Mouse (Mus musculus): ENCODE results near the gene Atp1b1.
A peak's percentile ranks its signal among the peaks of the same experiment; 100 is the strongest.

Gene Atp1b1

GRCm38 (mm10) chr1:164467406-164467805 is 9.3 kb upstream of the Atp1b1 start:
- DNase-seq (ENCODE audit: low read depth, low spot score) = no peak

- DNase-seq (ENCODE audit: low read depth, low spot score) = no peak
Observed at GRCm38 (mm10) chr1:164461726-164462125, 3.6 kb upstream of the Atp1b1 start.

- no peak for DNase-seq (ENCODE audit: low read depth, low spot score)
Observed at GRCm38 (mm10) chr1:164460921-164461697, 3.0 kb upstream of the Atp1b1 start.

GRCm38 (mm10) chr1:164459127-164459905 is 1.2 kb upstream of the Atp1b1 start:
- DNase-seq (ENCODE audit: low read depth, low spot score) = no peak

GRCm38 (mm10) chr1:164458621-164459051 is 481 bp upstream of the Atp1b1 start:
- DNase-seq (ENCODE audit: low read depth, low spot score) = no peak

GRCm38 (mm10) chr1:164457531-164458244 is 467 bp downstream of the Atp1b1 start:
- peak; percentile 49 for DNase-seq (ENCODE audit: low read depth, low spot score)

GRCm38 (mm10) chr1:164456731-164457130 is 1.4 kb downstream of the Atp1b1 start:
- no peak for DNase-seq (ENCODE audit: low read depth, low spot score)

GRCm38 (mm10) chr1:164456065-164456464 is 2.1 kb downstream of the Atp1b1 start:
- no peak for DNase-seq (ENCODE audit: low read depth, low spot score)

GRCm38 (mm10) chr1:164455614-164456013 is 2.5 kb downstream of the Atp1b1 start:
- no peak for DNase-seq (ENCODE audit: low read depth, low spot score)

GRCm38 (mm10) chr1:164454747-164455400 is 3.3 kb downstream of the Atp1b1 start:
- DNase-seq (ENCODE audit: low read depth, low spot score) = no peak

GRCm38 (mm10) chr1:164453739-164454138 is 4.4 kb downstream of the Atp1b1 start:
- DNase-seq (ENCODE audit: low read depth, low spot score) = no peak

GRCm38 (mm10) chr1:164453146-164453545 is 5.0 kb downstream of the Atp1b1 start:
- no peak for DNase-seq (ENCODE audit: low read depth, low spot score)

GRCm38 (mm10) chr1:164452580-164452979 is 5.6 kb downstream of the Atp1b1 start:
- DNase-seq (ENCODE audit: low read depth, low spot score) = no peak

- no peak for DNase-seq (ENCODE audit: low read depth, low spot score)
Observed at GRCm38 (mm10) chr1:164451346-164451745, 6.8 kb downstream of the Atp1b1 start.

GRCm38 (mm10) chr1:164450644-164451043 is 7.5 kb downstream of the Atp1b1 start:
- no peak for DNase-seq (ENCODE audit: low read depth, low spot score)

- no peak for DNase-seq (ENCODE audit: low read depth, low spot score)
Observed at GRCm38 (mm10) chr1:164450231-164450630, 7.9 kb downstream of the Atp1b1 start.

- DNase-seq (ENCODE audit: low read depth, low spot score) = no peak
Observed at GRCm38 (mm10) chr1:164449626-164450025, 8.5 kb downstream of the Atp1b1 start.

GRCm38 (mm10) chr1:164447521-164447920 is 10.6 kb downstream of the Atp1b1 start:
- DNase-seq (ENCODE audit: low read depth, low spot score) = no peak

- DNase-seq (ENCODE audit: low read depth, low spot score) = no peak
Observed at GRCm38 (mm10) chr1:164446535-164446934, 11.6 kb downstream of the Atp1b1 start.

- DNase-seq (ENCODE audit: low read depth, low spot score) = no peak
Observed at GRCm38 (mm10) chr1:164445620-164446162, 12.5 kb downstream of the Atp1b1 start.

GRCm38 (mm10) chr1:164441408-164441974 is 16.7 kb downstream of the Atp1b1 start:
- no peak for DNase-seq (ENCODE audit: low read depth, low spot score)

Measured in retina, postnatal 7 days (tissue).